Mouse (Mus musculus): ENCODE results near the gene Cenpf. TPM values are rescaled to one million over a fixed set of nuclear protein-coding genes. Genes with fewer than 3 reads are reported as not detected.

Cenpf gene
- polyA plus RNA-seq (2015; fragmentation: Nextera tagmentation; extraction: Ambion mirVana), result 72.1 and 79.5 TPM in 2 replicates

DNA sequence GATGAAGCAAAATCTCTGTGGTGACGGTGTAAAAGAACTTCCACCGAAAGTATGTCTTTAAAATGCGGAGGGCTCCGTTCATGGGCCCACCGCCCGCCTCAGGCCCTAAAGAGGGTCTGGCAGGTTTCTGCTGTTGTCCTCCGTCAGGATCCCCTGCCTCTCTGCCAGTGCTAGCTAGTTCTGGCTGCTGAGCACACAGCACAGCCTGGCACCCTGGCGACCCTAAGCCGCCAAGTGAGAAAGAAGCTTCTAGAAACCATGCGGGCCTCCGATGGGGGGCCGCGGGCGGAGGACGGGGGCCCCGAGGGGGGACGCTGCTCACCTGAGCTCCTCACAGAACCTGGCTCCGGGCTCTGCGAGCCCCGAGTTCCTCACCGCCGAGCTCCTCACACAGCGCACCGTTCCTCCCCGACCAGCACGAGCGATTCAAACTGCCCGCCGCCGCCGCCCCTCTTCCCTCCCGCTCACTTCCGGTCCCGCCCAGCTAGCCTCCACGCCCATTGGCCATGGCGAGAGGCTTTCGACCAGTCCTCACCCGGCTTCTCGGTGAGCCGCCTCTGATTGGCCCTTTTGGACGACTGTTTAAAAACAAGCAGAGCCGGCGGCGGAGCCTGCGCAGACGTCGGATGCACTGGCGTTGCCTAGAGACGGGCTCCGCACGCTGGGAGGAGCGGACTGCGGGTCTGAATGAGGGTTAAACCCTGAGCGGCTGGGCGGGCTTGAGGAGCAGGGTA, at the start of gene Cenpf:
TSS of gene Cenpf (minus strand) at position 433 of the 734 bp plus-strand sequence.

DNA sequence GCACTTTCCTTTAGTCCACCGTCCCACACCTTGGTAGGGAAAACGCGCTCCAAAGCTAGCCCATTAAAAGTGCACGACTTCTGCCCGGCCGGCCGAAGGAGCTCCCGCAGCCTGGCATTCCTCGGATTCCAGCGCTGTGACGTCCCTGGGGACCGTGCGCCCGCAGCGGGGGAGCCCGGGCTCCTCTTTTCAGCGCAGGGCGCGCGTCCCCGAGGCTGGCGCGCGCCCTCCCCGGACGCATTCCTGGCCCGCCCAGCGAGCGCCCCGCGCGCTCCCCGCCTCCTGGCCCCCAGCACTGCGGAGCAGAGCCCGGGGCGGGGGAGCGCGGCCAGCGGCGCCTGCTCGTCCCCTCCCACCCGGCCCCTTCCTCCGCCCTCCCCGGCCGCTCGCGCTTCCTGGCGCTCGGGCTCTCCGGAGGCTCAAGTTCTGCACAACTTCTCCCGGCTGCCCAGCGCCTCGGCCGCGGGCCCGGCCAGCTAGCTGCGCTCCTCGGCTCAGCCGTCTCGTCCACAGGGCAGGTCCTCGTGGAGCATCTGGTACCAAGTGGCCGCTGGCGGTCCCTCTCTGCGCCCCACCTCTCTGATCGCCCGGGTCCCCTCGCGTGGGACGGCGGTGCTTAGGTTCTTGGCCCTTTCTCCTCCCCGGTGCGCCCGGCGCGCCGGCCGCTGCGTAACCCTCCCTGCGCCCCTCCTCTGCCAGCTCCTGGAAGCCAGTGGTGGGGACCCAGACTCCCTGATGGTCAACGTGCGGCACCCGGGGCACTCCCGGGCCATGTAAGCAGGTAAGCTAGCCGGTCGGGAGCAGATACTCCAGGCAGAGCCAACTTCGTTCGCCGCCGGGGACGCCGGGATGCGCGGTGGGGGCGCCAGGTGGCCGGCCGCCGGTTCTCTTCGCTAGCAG, 40.2 kb upstream of the Cenpf start, which contains the start of gene Ptpn14:
TSS of gene Ptpn14 (plus strand) at position 385 of the 900 bp plus-strand sequence.

Other genes with a start within 250 kb of the Cenpf start
- gene Ptpn14, start 40.2 kb upstream of the Cenpf start, polyA plus RNA-seq (2015; fragmentation: Nextera tagmentation; extraction: Ambion mirVana), result 1.9 TPM in 2 replicates
- gene Smyd2, start 234.3 kb upstream of the Cenpf start, polyA plus RNA-seq (2015; fragmentation: Nextera tagmentation; extraction: Ambion mirVana), result 33.9 and 36.0 TPM in 2 replicates

Data from spleen, postnatal 0 days (tissue).